Mouse (Mus musculus) heart, adult 10 weeks (tissue): ENCODE data around the gene Olfr996. TPM values are rescaled to one million over a fixed set of nuclear protein-coding genes. Genes with fewer than 3 reads are reported as not detected.

Experiments
- polyA plus RNA-seq: library from polyadenylated mRNA; stranded (reverse); fragments of 350-450 nt; fragmentation: Illumina TruSeq; extraction: RNeasy Lipid Tissue Mini Kit (QIAGEN cat#74804); gene quantifications from one replicate; pipeline ENCODE4 v1.2.3, GENCODE M21; 2014; ENCODE audit warnings: low read depth, low replicate concordance

The Olfr996 gene
- not detected for polyA plus RNA-seq

GRCm38 (mm10) chr2:85578915-85579314, at the start of gene Olfr996:
TSS of gene Olfr996 (plus strand) at chr2:85579215.

GRCm38 (mm10) chr2:85588648-85589047, 9.6 kb downstream of the Olfr996 start, which contains the start of gene Olfr998:
TSS of gene Olfr998 (plus strand) at chr2:85588948.

GRCm38 (mm10) chr2:85611803-85612202, 32.8 kb downstream of the Olfr996 start, which contains the start of gene Olfr1000:
TSS of gene Olfr1000 (minus strand) at chr2:85611903.

Other genes starting within 250 kb of the Olfr996 start
- not detected for gene Olfr987, start 239.9 kb upstream of the Olfr996 start, polyA plus RNA-seq
- gene Olfr988, start 216.0 kb upstream of the Olfr996 start, polyA plus RNA-seq = not detected
- gene Olfr992, start 169.7 kb upstream of the Olfr996 start, polyA plus RNA-seq = not detected
- gene Olfr993, start 164.3 kb upstream of the Olfr996 start, polyA plus RNA-seq = not detected
- not detected for gene Olfr994, start 142.8 kb upstream of the Olfr996 start, polyA plus RNA-seq
- not detected for gene Olfr995, start 135.6 kb upstream of the Olfr996 start, polyA plus RNA-seq
- gene 4833423E24Rik, start 60.2 kb upstream of the Olfr996 start, polyA plus RNA-seq = not detected
- not detected for gene Olfr998, start 9.7 kb downstream of the Olfr996 start, polyA plus RNA-seq
- not detected for gene Olfr1000, start 32.7 kb downstream of the Olfr996 start, polyA plus RNA-seq
- gene Olfr1002, start 71.5 kb downstream of the Olfr996 start, polyA plus RNA-seq = not detected
- gene Olfr154, start 85.2 kb downstream of the Olfr996 start, polyA plus RNA-seq = not detected
- gene Olfr1006, start 99.6 kb downstream of the Olfr996 start, polyA plus RNA-seq = not detected
- not detected for gene Olfr1008, start 110.2 kb downstream of the Olfr996 start, polyA plus RNA-seq
- gene Olfr1009, start 136.2 kb downstream of the Olfr996 start, polyA plus RNA-seq = not detected
- not detected for gene Olfr1012, start 183.6 kb downstream of the Olfr996 start, polyA plus RNA-seq
- gene Olfr1013, start 187.9 kb downstream of the Olfr996 start, polyA plus RNA-seq = not detected
- not detected for gene Olfr1014, start 193.5 kb downstream of the Olfr996 start, polyA plus RNA-seq
- gene Olfr1015, start 202.8 kb downstream of the Olfr996 start, polyA plus RNA-seq = not detected
- not detected for gene Olfr1016, start 223.3 kb downstream of the Olfr996 start, polyA plus RNA-seq
- not detected for gene Olfr1018, start 239.3 kb downstream of the Olfr996 start, polyA plus RNA-seq